Mouse (Mus musculus): ENCODE measurements at regions not wholly inside any gene's neighbourhood (a gene's known extent, or its start where the extent isn't known, plus 50 kb on each side); places are given as distances from the start of the nearest gene placed in this dataset.

DNA sequence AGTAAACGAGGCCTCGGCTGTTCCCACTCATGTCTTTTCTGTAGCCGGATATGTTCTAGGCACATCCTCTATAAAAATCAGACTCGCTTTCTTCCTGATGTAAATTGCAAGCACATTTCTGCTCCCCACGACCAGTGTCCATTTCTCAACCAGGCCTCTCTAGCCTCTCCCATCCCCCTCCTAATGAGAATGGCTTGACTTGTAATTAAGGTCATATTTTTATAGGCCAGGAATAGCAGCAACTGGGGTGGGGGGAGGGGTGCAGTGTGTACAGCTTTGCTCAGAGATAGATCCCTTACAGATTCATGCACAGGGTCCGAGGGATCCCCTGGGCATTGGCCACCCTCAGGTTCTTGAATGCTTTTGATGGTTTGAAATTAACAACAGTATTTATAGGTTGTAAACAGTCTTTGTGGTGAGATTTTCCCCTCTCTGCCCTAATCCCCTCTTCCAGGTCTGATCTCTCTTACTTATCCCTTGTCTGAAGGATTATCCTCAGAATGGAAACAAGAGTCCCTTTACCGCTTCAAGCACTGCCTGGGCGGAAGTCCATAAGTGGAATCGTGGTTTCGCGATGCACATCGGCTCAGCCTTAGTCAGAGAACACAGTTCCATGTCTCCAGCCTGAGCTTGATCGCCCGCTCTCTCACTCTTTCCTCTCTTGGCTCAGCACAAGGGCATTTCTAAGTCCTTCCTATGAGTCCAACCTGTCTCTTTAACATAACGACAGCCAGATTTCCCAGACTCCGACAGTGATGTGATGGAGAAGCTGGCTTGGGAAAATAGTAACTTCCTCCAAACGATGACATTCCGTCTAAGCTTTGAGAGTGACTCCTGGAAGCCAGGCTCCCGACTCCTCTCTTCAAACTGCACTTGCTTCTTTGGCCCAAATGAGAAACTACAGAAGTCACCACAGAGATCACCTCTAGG, 124.3 kb upstream of the Msx2 start:
- TF ChIP-seq CTCF (IDR thresholded peaks at IDR 0.05; ENCODE audit: control insufficient read depth, insufficient read depth, insufficient replicate concordance, low read depth, low read length) (no peak), POLR2A (IDR thresholded peaks at IDR 0.05; ENCODE audit: control insufficient read depth, low read depth, low read length) (no peak)
